Mouse (Mus musculus) stomach, embryonic 15.5 days (tissue): ENCODE measurements around the gene Lrrc28. TPM values are rescaled to one million over a fixed set of nuclear protein-coding genes. Genes with fewer than 3 reads are reported as not detected.

ENCODE experiments used
- ATAC-seq: fragments of 200-750 bp; cut with Nextera tagmentation; 2 replicates; pipeline ENCODE4 v1.8.0; 2017; ENCODE audit warnings: low read depth, moderate number of reproducible peaks, moderate TSS enrichment; ENCODE audit not compliant: insufficient read depth, low FRiP score
- H3K27ac ChIP-seq: fragments of 300-500 bp; sonication (generic); 2 replicates; pipeline ENCODE4 v1.5.1; 2015; ENCODE audit warnings: mild to moderate bottlenecking, inconsistent platforms
- H3K27me3 ChIP-seq: fragments of 300-500 bp; sonication (generic); replicated peaks from 2 replicates; pipeline ENCODE4 v1.6.1; 2015; ENCODE audit warnings: inconsistent platforms
- H3K36me3 ChIP-seq: fragments of 300-500 bp; sonication (generic); 2 replicates; pipeline ENCODE4 v1.6.1; 2015; ENCODE audit warnings: inconsistent platforms
- H3K4me1 ChIP-seq: fragments of 300-500 bp; sonication (generic); 2 replicates; pipeline ENCODE4 v1.6.1; 2015; ENCODE audit warnings: inconsistent platforms
- H3K4me2 ChIP-seq: fragments of 300-500 bp; sonication (generic); 2 replicates; pipeline ENCODE4 v1.6.1; 2015; ENCODE audit warnings: mild to moderate bottlenecking, inconsistent platforms
- H3K4me3 ChIP-seq: fragments of 300-500 bp; sonication (generic); replicated peaks from 2 replicates; pipeline ENCODE4 v1.5.1; 2015; ENCODE audit warnings: inconsistent platforms
- H3K9ac ChIP-seq: fragments of 300-500 bp; sonication (generic); 2 replicates; pipeline ENCODE4 v1.6.1; 2015; ENCODE audit warnings: inconsistent platforms
- H3K9me3 ChIP-seq: fragments of 300-500 bp; sonication (generic); 2 replicates; pipeline ENCODE4 v1.6.1; 2016; ENCODE audit warnings: inconsistent platforms
- WGBS: fragments of 180-500 bp; shearing (Covaris S2); methylation state at CpG from one replicate; pipeline ENCODE4 v1.1.7; 2015; 5-methylcytosine and 5-hydroxymethylcytosine counted together
- polyA plus RNA-seq: library from polyadenylated mRNA; unstranded; fragments of >200 nt; fragmentation: Nextera tagmentation; extraction: Ambion mirVana; gene quantifications from 2 replicates; pipeline ENCODE4 v1.2.1, GENCODE M21; 2015

Lrrc28 gene
- polyA plus RNA-seq, 1 experiment from 2014 or later, result 14.2 TPM

DNA sequence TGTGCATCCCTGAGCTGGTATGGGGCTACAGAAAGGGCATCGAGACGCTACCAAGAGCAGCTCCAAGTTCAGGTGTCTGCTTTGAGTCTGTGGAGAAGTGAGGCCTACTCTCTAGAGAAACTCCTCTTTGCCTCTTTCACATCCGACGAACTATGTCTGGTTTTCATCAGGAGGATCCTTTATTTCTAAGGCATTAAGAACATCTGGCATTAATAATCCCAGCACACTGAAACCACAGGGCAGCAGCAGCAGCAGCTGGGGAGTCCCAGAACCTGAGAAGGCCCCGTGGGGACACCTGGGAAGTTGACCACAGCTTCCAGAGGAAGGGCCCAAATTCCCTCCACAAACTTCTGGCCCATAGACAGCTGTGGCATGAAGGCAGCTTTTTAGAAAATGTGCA is 144.2 kb downstream of the Lrrc28 start:
- Histone ChIP-seq H3K36me3 (no peaks in the 10 kb centered on the region), H3K27me3 (no peaks in the 10 kb centered on the region), H3K4me3 (no peak overlapping the region), H3K9me3 (no peaks in the 10 kb centered on the region), H3K27ac (no peak overlapping the region), H3K4me1 (0 out of 2 replicates have a peak, but pooled peaks cover 4% of the 10 kb centered on the region), H3K4me2 (no peak overlapping the region), H3K9ac (no peak overlapping the region)
- no peak for ATAC-seq
- WGBS, result 59% methylated on average over 5 of the region's 5 CpGs

DNA sequence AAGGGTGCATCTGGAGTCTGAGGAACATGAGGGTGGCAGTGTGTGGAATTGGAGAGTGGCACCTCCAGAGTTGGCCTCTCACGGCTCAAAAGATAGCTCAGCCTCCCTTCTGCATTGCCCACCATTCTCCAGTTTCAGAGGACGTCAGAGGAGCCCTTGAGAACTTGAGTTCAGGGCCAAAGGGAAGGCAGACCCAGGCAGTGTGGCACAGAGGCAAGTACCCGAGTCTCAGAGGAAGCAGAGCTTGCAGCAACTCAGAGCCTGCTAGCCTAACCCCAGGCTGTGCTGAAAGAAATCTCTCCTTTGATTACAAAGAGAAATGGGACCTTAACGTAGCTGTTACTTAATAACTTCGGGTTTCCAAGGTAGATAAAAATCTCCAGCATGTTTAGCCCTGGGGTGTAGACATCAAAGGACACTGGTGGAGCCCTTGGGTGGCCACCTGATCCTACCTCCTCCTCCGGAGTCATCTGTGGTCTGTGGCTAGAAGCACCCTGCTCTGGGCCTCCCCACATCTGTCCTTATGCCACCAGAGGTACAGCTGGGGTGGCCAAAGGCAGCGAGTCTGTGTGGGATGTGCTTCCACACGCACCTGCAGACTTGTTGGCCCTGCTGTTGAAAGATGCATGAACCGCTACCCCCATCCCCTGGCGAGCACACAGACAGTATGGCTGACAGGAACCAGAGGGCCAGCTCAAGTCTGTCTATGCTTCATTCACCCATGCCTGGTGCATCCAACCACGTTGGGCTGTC is 144.8 kb downstream of the Lrrc28 start:
- Histone ChIP-seq H3K4me2 (no peak overlapping the region), H3K9me3 (no peaks in the 10 kb centered on the region), H3K4me1 (0 out of 2 replicates have a peak, but pooled peaks cover 4% of the 10 kb centered on the region), H3K27me3 (no peaks in the 10 kb centered on the region), H3K27ac (no peak overlapping the region), H3K4me3 (no peak overlapping the region), H3K36me3 (no peaks in the 10 kb centered on the region), H3K9ac (no peak overlapping the region)
- ATAC-seq, result no peak
- 59% methylated on average over 11 of the region's 11 CpGs for WGBS

GRCm38 (mm10) chr7:67499516-67499915 is 145.6 kb downstream of the Lrrc28 start:
- no peak overlapping the region for H3K4me3 ChIP-seq
- no peak overlapping the region for H3K4me2 ChIP-seq
- H3K27me3 ChIP-seq, result no peaks in the 10 kb centered on the region
- 0 out of 2 replicates have a peak, but pooled peaks cover 4% of the 10 kb centered on the region for H3K4me1 ChIP-seq
- ATAC-seq, result no peak
- H3K36me3 ChIP-seq, result no peaks in the 10 kb centered on the region
- 79% methylated on average over 7 of the region's 7 CpGs for WGBS
- H3K9ac ChIP-seq, result no peak overlapping the region
- no peak overlapping the region for H3K27ac ChIP-seq
- H3K9me3 ChIP-seq, result no peaks in the 10 kb centered on the region

DNA sequence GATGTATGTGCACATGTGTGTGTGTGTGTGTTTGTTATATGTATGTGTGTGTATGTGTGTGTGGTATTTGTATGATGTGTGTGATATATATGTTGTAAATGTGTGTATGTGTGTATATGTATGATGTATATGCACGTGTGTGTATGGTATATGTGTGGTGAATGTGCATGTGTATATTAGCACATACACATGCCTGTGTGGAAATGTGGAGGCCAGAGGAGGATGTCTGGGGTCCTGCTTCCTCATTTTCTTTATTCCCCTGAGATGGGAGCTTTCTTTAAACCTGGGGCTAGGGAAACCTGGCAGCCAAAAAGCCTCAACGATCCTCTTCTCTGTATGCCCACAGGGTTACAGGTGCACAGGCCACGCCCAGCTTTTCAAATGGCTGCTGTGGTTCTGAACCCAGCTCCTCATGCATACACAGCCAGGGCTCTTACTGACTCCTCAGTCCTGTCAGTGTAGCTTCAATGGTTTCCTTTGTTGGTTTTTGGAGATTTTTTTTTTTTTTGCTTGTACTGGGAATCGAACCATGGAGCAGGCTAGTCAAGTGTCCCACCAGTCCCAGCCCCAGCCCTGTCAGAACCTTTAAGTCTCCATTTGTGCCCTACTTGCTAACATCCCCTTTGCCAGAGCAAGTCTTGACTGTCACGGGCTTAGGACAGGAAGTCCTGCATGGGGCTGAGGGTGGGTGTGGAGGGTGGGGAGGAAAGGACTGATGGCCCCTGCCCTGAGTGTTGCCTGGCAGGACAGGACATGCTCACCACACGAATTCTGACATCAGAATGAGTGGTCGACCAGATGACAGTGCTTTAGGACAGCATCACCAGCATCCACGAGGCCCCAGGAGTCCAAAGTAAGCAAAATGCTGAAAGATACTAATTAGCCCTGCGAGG is 151.0 kb downstream of the Lrrc28 start:
- no peak overlapping the region for H3K4me2 ChIP-seq
- no peaks in the 10 kb centered on the region for H3K27me3 ChIP-seq
- WGBS, result 65% methylated on average over 9 of the region's 9 CpGs
- no peak for ATAC-seq
- H3K4me3 ChIP-seq, result no peak overlapping the region
- H3K9me3 ChIP-seq, result no peaks in the 10 kb centered on the region
- H3K9ac ChIP-seq, result no peak overlapping the region
- no peaks in the 10 kb centered on the region for H3K36me3 ChIP-seq
- H3K4me1 ChIP-seq, result no peaks in the 10 kb centered on the region
- no peak overlapping the region for H3K27ac ChIP-seq

- Histone ChIP-seq H3K36me3 (no peaks in the 10 kb centered on the region), H3K4me3 (no peak overlapping the region), H3K27ac (no peak overlapping the region), H3K9ac (no peak overlapping the region), H3K4me2 (no peak overlapping the region), H3K27me3 (no peaks in the 10 kb centered on the region; the same call in 1 of the 2 replicates), H3K9me3 (no peaks in the 10 kb centered on the region), H3K4me1 (no peaks in the 10 kb centered on the region)
- WGBS, result 78% methylated on average over 10 of the region's 10 CpGs
- no peak for ATAC-seq
Observed at GRCm38 (mm10) chr7:67487889-67488411, 157.1 kb downstream of the Lrrc28 start.

DNA sequence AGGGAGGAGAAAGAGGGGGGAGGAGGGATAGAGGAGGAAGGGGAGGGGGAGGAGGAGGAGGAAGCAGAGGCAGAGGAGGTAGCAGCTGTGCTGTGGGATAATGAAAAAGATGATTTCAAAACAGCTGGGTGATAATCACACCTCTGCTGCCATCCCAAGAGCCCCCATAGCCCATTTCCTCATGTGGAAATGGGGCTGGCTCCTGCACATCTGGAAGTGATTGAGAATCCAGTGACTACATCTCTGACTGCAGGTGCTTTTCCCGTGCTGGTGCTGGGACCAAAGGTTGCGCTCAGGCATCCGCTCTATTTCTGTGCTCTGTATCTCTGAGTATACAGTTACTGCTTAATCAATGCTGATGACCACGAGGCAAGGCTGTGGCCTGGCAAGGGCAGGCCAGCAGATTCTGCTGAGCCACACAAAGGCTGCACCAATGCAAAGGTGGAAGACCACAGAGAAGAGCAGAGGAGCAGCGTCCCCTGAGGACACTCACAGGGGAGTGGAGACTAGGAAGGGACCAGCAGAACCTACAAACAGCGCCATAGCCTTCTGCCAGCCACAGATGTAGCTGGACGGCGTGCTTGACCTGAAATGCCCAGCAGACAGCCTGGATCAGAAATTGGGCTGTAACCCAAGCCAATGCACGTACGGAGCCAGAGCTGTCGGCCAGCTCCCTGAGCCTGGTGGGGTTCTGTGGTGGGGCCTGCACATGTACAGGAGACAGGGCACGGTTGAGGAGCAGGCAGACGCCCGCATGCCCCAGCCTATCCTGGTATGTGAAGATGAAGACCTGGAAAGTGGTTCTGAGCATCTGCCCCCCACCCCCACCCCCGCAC is 157.9 kb downstream of the Lrrc28 start:
- H3K9me3 ChIP-seq, result no peaks in the 10 kb centered on the region
- H3K4me3 ChIP-seq, result no peak overlapping the region
- no peaks in the 10 kb centered on the region; the same call in 1 of the 2 replicates for H3K27me3 ChIP-seq
- H3K4me2 ChIP-seq, result no peak overlapping the region
- WGBS, result 78% methylated on average over 15 of the region's 15 CpGs
- H3K9ac ChIP-seq, result no peak overlapping the region
- ATAC-seq, result no peak
- no peaks in the 10 kb centered on the region for H3K36me3 ChIP-seq
- no peaks in the 10 kb centered on the region for H3K4me1 ChIP-seq
- no peak overlapping the region for H3K27ac ChIP-seq

DNA sequence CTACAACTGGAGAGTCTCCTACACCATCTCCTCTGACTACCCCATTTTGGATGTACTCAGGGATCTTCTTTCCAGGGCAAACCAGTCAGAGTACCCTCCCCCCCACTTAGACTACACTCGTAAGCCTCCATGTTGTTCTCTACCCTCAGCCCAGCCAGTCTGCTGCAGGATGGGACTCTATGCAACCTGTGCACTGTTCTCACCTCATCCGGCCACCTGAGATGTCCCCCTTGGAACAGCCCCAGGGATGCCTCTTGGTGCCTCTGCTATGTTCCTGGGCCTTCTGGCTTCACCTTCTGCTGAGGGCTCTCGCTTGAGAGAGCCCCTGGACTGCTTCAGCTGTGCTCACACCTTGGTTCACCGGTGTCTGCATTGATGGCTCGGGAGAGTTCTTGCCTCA is 158.7 kb downstream of the Lrrc28 start:
- Histone ChIP-seq H3K4me1 (no peaks in the 10 kb centered on the region), H3K27me3 (no peaks in the 10 kb centered on the region; the same call in 1 of the 2 replicates), H3K4me3 (no peak overlapping the region), H3K36me3 (no peaks in the 10 kb centered on the region), H3K9ac (no peak overlapping the region), H3K4me2 (no peak overlapping the region), H3K27ac (no peak overlapping the region), H3K9me3 (no peaks in the 10 kb centered on the region)
- 81% methylated on average over 5 of the region's 5 CpGs for WGBS
- no peak for ATAC-seq

DNA sequence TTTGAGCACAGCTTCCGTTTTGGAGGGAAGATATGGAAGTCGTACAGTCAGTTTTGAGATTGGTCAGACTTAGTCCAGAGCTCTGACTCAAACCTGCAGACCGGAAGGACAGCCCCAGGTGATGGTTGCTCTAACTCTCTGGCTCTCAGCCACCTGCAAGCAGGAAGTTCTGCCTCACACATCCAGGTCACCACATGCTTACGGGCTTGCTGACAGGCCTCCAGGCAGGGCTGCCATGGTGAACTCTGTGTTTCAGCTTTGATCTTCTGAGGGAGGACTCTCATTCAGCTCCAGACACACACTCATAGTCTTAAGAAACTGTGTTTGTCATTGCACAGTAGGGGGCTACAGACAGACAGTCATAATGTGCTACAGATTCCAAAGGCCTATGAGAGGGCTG is 161.4 kb downstream of the Lrrc28 start:
- H3K9me3 ChIP-seq, result no peaks in the 10 kb centered on the region
- no peak overlapping the region for H3K4me3 ChIP-seq
- no peak for ATAC-seq
- WGBS, result 88% methylated on average over 4 of the region's 4 CpGs
- no peaks in the 10 kb centered on the region; the same call in 1 of the 2 replicates for H3K27me3 ChIP-seq
- H3K27ac ChIP-seq, result no peak overlapping the region
- no peak overlapping the region for H3K9ac ChIP-seq
- 0 out of 2 replicates have a peak, but pooled peaks cover 3% of the 10 kb centered on the region for H3K4me1 ChIP-seq
- H3K4me2 ChIP-seq, result no peak overlapping the region
- H3K36me3 ChIP-seq, result no peaks in the 10 kb centered on the region

- no peak for ATAC-seq
- Histone ChIP-seq H3K4me1 (0 out of 2 replicates have a peak, but pooled peaks cover 3% of the 10 kb centered on the region), H3K4me3 (no peak overlapping the region), H3K27me3 (no peaks in the 10 kb centered on the region; the same call in 1 of the 2 replicates), H3K9me3 (no peaks in the 10 kb centered on the region), H3K36me3 (no peaks in the 10 kb centered on the region), H3K27ac (no peak overlapping the region), H3K9ac (no peak overlapping the region), H3K4me2 (no peak overlapping the region)
- 75% methylated on average over 17 of the region's 17 CpGs for WGBS
Observed at GRCm38 (mm10) chr7:67479576-67480413, 165.3 kb downstream of the Lrrc28 start.

DNA sequence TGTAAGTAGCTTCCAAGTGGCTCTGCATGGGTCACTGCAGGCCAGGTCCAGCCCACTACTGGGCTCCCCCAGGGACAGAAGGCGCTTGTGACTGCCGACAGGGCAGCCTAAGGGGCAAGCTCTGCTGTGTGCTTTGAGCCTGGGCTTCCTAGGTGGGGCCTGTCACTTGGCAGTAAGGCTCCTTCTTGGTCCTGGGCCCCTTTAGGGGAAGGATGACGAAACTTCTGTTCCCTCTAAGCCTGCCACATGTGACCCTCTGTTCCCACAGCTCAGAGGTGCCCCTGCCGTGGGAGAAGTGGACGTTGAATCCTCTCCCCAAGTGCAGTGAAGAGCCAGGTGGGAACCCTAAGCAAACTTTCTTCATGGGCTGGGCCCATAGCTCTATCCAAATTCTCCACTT is 165.9 kb downstream of the Lrrc28 start:
- Histone ChIP-seq H3K4me2 (no peak overlapping the region), H3K9me3 (no peaks in the 10 kb centered on the region), H3K36me3 (no peaks in the 10 kb centered on the region), H3K27ac (no peak overlapping the region), H3K4me1 (0 out of 2 replicates have a peak, but pooled peaks cover 3% of the 10 kb centered on the region), H3K27me3 (no peaks in the 10 kb centered on the region; the same call in 1 of the 2 replicates), H3K9ac (no peak overlapping the region), H3K4me3 (no peak overlapping the region)
- 69% methylated on average over 5 of the region's 5 CpGs for WGBS
- no peak for ATAC-seq
